Mouse (Mus musculus) neutrophil, adult 83 days (primary cell): Measurements from ENCODE around the gene Arl6ip5. TPM values are rescaled to one million over a fixed set of nuclear protein-coding genes. Genes with fewer than 3 reads are reported as not detected.

Experiments used
- total RNA-seq, 2 experiments: library from RNA; stranded (reverse); gene quantifications; one replicate each; pipeline ENCODE4 v1.2.4; 2023

Arl6ip5 gene
- total RNA-seq: 10 to 100 TPM; 69.0 to 75.1 TPM

DNA sequence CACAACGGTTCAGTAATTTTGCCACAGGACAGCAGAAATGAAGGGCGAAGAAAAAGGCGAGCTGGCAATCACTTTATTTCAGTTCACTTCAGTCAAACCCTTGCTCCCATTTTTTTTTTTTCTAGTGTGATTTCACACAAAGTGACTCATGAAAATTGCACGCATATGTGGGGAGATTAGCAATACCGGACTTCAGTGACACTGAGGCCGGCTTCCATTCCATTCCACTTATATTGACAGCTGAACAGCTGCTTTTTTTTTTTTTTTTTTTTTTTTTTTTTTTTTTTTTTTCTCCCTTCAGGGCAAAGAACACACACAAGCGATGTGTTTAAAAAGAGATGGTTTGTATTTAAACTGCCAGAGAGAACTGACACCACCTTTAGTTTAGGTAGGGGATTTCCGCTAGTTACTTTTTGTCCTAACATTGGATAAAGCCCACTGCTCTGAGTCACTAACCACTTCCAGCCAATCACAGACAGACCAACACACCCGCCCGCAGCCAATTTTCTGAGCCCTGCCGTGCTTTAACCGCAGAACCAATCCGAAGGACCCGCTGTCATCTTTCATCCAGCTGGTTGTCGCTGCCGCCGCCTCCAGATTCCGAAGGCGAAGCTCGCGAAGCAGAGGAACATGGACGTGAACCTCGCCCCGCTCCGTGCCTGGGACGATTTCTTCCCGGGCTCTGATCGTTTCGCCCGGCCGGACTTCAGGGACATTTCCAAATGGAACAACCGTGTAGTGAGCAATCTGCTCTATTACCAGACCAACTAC, at the start of gene Arl6ip5:
TSS of gene Arl6ip5 (plus strand) at position 499 of the 771 bp plus-strand sequence.

DNA sequence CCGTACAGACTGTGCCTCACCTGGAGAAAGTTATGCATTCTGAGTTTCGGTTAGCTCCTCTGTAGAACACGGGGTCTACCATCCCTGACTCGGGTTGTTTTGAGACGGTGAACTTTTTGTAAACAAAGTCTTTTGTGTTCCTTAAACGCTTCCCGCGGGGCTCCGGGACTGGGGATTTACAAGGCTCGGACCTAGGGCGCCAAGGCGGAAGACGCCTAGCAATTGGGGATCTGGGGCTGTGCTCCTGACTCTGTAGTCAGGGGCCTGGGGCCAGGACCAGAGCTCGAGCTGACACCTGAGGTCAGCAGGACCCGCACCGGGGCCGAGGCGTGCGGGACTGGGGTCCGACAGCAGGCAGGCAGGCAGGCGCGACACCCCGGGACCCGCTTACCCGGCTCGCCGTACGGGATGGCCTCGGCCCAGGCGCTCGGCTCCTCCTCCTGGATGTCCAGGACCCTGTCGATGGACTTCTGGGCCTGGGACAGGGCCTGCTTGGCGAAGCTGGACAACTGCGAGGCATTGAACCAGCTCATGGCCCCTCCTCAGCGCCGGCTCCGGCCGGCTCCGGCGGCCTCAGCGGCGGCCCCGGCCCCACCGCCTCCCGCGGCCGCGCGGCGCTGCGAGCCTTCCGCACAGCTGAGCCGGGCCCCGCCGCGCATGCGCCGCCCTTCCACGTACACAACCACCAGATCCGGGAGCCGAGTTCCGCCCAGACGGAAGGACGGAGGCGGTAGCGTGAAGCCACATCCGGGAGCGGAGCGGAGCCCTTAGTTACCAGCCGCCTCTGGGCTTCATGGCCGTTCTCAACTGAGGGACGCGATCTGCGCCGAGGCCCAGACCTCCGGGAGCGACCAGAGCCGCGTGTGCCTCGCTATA, 31.8 kb upstream of the Arl6ip5 start, which contains the start of gene Tmf1:
TSS of gene Tmf1 (minus strand) at position 632 of the 876 bp plus-strand sequence.

DNA sequence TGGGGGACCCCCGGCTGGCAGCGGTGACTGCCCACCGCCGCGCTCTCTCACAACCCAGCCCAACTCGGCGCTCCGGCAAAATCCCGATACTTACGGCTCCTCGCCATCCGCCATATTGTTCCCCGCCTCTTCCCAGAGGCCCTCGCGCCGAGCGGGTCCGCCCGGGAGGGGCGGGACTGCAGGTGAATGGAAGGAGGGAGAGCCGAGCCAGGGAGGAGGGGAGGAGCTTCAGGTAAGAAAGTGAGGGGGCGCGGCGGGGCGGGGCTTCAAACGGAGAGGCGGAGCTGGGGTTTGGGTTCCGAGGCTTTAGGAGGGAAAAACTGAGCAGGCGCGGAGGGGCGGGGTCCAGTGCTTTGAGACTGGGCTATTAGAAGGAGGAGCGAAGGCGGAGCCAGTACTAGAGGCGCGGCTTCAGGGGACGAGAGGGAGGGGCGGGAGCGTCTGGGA, 5.0 kb upstream of the Arl6ip5 start, which contains the start of gene Uba3:
TSS of gene Uba3 (minus strand) at position 209 of the 447 bp plus-strand sequence.

DNA sequence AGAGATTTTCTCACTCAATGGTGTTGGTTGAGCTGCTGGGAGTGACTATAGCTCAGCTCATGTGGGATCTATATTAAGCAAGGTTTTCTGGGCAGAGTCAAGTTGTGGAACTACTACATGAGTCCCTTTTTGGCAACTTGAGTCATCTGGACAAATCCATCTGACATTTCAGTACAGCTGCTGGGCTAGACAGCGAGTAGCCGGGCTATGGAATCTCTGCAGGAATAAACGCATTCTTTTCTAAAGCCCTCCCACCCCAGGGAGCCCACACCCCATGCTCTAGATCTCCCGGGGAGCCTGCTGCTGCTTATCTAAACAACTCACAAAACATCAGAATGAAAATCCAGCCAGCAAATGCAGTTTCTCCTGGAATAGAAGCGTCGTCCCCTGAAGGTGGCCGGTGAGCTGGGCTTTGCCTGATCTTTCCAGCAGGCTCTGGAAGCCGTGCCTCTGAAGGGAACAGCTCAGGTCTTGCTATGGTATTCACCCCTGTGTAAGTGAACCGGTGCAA, 42.3 kb downstream of the Arl6ip5 start, which contains the start of gene Lmod3:
TSS of gene Lmod3 (minus strand) at position 49 of the 511 bp plus-strand sequence.

Other genes with a start within 250 kb of the Arl6ip5 start
- under 1 TPM; 0.15 to 0.18 TPM for gene Fam19a4, start 150.3 kb upstream of the Arl6ip5 start, total RNA-seq
- 1 to 10 TPM; 3.8 to 6.8 TPM for gene Eogt, start 61.5 kb upstream of the Arl6ip5 start, total RNA-seq
- 10 to 100 TPM; 31.1 to 32.7 TPM for gene Tmf1, start 31.6 kb upstream of the Arl6ip5 start, total RNA-seq
- gene Uba3, start 5.0 kb upstream of the Arl6ip5 start, total RNA-seq: 10 to 100 TPM; 23.3 to 24.2 TPM
- gene Lmod3, start 42.1 kb downstream of the Arl6ip5 start, total RNA-seq: not detected